Mouse (Mus musculus): ENCODE results near the gene Psmg4. TPM values are rescaled to one million over a fixed set of nuclear protein-coding genes. Genes with fewer than 3 reads are reported as not detected.
A peak's percentile ranks its signal among the peaks of the same experiment; 100 is the strongest.

Psmg4 gene
- polyA plus RNA-seq, 1 experiment from 2014 or later, result 81.7 TPM

DNA sequence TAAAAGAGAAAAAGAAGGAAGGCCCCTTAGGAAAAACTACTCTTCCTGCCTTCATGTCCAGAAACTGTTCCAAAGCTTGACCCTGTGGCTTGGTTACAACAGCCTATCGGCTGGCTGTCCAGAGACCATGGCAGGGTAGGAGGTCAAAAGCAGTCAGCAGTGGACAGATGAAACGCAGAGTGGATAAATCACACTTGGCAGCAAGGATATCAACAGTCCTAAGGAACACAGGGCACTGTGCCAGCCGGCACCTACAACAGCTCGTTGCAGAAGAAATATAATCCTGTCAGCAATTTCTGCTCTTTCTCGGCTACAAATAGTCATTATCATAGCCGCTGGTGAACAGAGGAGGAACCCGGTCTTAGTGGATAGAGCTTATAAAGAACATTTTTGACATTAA, 60.2 kb downstream of the Psmg4 start:
- no peaks in the 10 kb centered on the region for H3K27me3 ChIP-seq (ENCODE audit: control insufficient read depth, insufficient read depth, low read length)
- H3K4me2 ChIP-seq (ENCODE audit: low read length), result peak overlapping the region; percentile 36
- H3K9me3 ChIP-seq (ENCODE audit: control insufficient read depth, low read length), result no peaks in the 10 kb centered on the region
- no peak overlapping the region for H3K4me3 ChIP-seq (ENCODE audit: control insufficient read depth in 1 of 2, insufficient read depth in 1 of 2, low read depth in 1 of 2, low read length in 2 of 2)
- H3K27ac ChIP-seq (replicated peaks in 1 of 2; ENCODE audit: control insufficient read depth in 1 of 2, insufficient read depth in 1 of 2, low read depth in 2 of 2, low read length in 2 of 2), result peak overlapping the region; percentile 61 to 73
- ATAC-seq (ENCODE audit: insufficient number of reproducible peaks, insufficient read depth, low FRiP score, low read depth), result no peak
- H3K9ac ChIP-seq (ENCODE audit: low read length), result no peak overlapping the region
- 6% methylated on average over 7 of the region's 7 CpGs for WGBS
- peaks cover 6 to 24% of the 10 kb centered on the region in 2 experiments for H3K4me1 ChIP-seq (ENCODE audit: control insufficient read depth in 2 of 2, insufficient read depth in 2 of 2, low read length in 2 of 2)
- peaks cover 3% of the 10 kb centered on the region; the same call in 1 of the 2 replicates for H3K36me3 ChIP-seq (ENCODE audit: control insufficient read depth, insufficient read depth, low read length)

DNA sequence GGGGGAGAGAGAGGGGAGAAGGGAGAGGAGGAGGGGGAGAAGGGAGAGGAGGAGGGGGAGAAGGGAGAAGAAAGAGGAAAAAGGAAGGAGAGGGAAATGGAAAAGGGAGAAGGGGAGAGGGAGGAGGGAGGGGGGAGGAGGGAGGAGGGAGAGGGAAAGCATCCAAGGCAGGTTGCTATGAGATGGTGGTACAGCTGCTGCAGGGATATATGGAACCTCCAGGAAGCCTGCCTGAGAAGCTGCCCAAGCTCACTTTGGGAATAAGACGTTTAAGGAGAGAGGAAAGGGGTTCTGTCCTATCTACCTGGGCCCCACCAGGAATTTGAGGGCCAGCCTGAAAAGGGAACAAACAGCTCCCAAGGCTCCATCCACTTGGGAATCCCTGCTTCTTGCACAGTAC, 64.2 kb downstream of the Psmg4 start:
- ATAC-seq (ENCODE audit: insufficient number of reproducible peaks, insufficient read depth, low FRiP score, low read depth), result no peak
- Histone ChIP-seq H3K4me3 (ENCODE audit: control insufficient read depth in 1 of 2, insufficient read depth in 1 of 2, low read depth in 1 of 2, low read length in 2 of 2) (no peak overlapping the region), H3K4me1 (ENCODE audit: control insufficient read depth in 2 of 2, insufficient read depth in 2 of 2, low read length in 2 of 2) (peaks cover 10 to 24% of the 10 kb centered on the region in 2 experiments), H3K27ac (replicated peaks in 1 of 2; ENCODE audit: control insufficient read depth in 1 of 2, insufficient read depth in 1 of 2, low read depth in 2 of 2, low read length in 2 of 2) (no peak overlapping the region), H3K9ac (ENCODE audit: low read length) (no peak overlapping the region), H3K9me3 (ENCODE audit: control insufficient read depth, low read length) (no peaks in the 10 kb centered on the region), H3K36me3 (ENCODE audit: control insufficient read depth, insufficient read depth, low read length) (no peaks in the 10 kb centered on the region), H3K4me2 (ENCODE audit: low read length) (no peak overlapping the region), H3K27me3 (ENCODE audit: control insufficient read depth, insufficient read depth, low read length) (no peaks in the 10 kb centered on the region)
- 23% methylated on average over 1 of the region's 1 CpGs for WGBS

Other genes with a start within 250 kb of the Psmg4 start
- 30.0 and 32.7 TPM in 2 replicates for gene Nqo2, start 198.3 kb upstream of the Psmg4 start, polyA plus RNA-seq (2014; fragmentation: Nextera tagmentation; extraction: Ambion mirVana)
- 8.7 TPM in 2 replicates for gene Ripk1, start 160.6 kb upstream of the Psmg4 start, polyA plus RNA-seq (2014; fragmentation: Nextera tagmentation; extraction: Ambion mirVana)
- 73.0 and 73.6 TPM in 2 replicates for gene Serpinb6a, start 160.2 kb upstream of the Psmg4 start, polyA plus RNA-seq (2014; fragmentation: Nextera tagmentation; extraction: Ambion mirVana)
- gene Bphl, start 125.4 kb upstream of the Psmg4 start, polyA plus RNA-seq (2014; fragmentation: Nextera tagmentation; extraction: Ambion mirVana), result 45.2 and 50.1 TPM in 2 replicates
- 124 and 131 TPM in 2 replicates for gene Tubb2a, start 85.0 kb upstream of the Psmg4 start, polyA plus RNA-seq (2014; fragmentation: Nextera tagmentation; extraction: Ambion mirVana)
- 26.7 and 35.0 TPM in 2 replicates for gene Tubb2b, start 32.5 kb upstream of the Psmg4 start, polyA plus RNA-seq (2014; fragmentation: Nextera tagmentation; extraction: Ambion mirVana)
- 7.8 and 8.5 TPM in 2 replicates for gene Slc22a23, start 182.2 kb downstream of the Psmg4 start, polyA plus RNA-seq (2014; fragmentation: Nextera tagmentation; extraction: Ambion mirVana)

Measured in heart, embryonic 14.5 days (tissue).